Mouse (Mus musculus): ENCODE results near the gene Chaf1a.

DNA sequence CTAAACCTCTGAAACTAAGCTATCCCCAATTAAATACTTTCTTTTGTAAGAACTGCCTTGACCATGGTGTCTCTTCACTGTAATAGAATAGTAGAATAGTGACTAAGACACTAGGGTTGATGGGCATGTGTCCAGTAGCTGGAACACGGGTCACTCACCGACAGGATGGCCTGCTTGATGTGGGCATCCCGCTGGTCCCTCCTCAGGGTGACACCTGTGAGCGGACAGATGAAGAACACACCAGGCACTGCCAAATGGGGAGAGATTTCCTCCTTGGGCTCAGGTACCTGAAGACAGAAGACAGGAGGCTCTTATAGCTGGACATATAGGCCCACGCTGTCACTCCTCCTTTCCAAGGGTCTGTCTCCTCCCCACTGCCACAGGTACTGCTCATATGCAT lies 32.0 kb downstream of the Chaf1a start:
- TF ChIP-seq GATA1 (IDR thresholded peaks at IDR 0.05; ENCODE audit: borderline replicate concordance, low read length) (no peak), FLI1 (IDR thresholded peaks at IDR 0.05; ENCODE audit: low read length) (no peak)
